Mouse (Mus musculus) left cerebral cortex, postnatal 14 days (tissue): ENCODE measurements at regions not wholly inside any gene's neighbourhood (a gene's known extent, or its start where the extent isn't known, plus 50 kb on each side); places are given as distances from the start of the nearest gene placed in this dataset.
"Not testable (repeated sequence)": the region's sequence is repeated elsewhere in the genome, so short reads cannot be mapped to it uniquely, and the experiment has no call there.

Experiments
- DNase-seq, 2 experiments: peaks; one replicate each; pipeline ENCODE4 v3.0.0; 2021 to 2022; ENCODE audit warnings: low spot score in 2 of 2, mixed read lengths in 1 of 2
- intact Hi-C: fragments of 180-260 bp; cut with DNase I; formaldehyde crosslinking; loops from one replicate; pipeline ENCODE4 v1.15.1; 2025

DNA sequence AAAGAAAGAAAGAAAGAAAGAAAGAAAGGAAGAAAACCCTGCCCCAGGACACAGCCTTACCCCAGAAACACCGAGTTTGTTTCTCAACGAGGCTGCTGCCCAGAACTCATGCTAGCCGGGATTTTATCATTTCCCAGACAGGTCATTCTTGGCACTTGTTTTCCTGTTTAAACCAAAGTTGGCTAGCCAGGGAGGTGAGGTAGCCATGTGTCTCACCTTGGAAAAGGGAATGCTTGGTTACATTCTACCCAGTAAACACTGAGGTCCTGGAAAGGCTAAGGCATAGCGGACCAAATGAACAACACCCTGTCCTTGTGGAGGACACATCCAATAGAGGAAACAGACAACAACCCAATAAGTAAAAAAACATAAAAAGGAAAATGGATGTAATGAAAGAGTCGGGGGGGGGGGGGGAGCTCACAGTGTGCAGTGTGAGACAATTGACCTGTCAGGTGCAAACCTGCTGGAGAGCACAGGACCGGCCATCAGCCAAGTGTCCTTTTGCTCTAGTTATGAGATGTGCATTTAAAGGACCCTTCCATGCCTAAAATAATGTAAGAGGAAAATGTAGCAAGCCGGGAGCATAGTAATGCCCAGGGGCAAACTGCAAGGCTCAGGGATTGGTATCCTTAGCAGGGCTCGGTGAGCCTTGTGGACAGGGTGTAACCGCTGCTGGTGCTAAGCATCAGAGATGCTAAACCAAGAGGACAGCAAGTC lies 78.2 kb upstream of the Fzd7 start:
- intact Hi-C loops, result no loop called here
- DNase-seq, result no peak

GRCm38 (mm10) chr1:59405370-59405769 lies 76.9 kb upstream of the Fzd7 start:
- DNase-seq, result no peak

DNA sequence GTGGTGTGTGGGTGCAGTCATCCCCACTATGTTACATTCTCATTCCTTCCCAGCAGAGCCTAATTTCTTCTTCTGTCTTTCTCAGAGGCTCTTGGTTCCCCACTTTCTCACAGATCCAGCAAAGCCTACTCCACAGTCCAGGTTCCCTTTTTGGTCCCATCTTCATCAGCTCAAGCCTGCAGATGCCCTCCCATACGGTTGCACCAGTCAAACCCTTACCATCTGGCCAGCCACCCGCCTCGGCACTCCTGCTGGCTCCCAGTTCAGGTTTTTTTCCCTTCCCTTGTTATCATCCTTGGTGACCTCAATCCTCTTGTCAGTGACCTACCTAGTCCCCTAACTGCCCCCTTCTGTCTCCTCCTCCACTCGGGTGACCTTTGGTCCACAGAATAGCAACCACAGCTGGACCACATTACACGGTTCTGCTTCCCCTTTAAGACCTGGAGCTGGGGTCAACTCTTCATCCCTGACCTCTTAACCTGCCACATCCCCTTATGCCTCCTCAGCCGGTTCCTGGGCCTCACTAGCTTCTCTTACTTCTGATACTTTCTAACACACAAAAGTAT lies 75.4 kb upstream of the Fzd7 start:
- DNase-seq, result no peak
- intact Hi-C loops, result no loop called here

More at GRCm38 (mm10) chr1:59405370-59405769, 76.9 kb upstream of the Fzd7 start:
- intact Hi-C loops, result no loop called here

GRCm38 (mm10) chr1:59409585-59410160 lies 72.6 kb upstream of the Fzd7 start:
- intact Hi-C loops, result no loop called here

GRCm38 (mm10) chr1:59413264-59413663 lies 69.0 kb upstream of the Fzd7 start:
- DNase-seq, result no peak
- intact Hi-C loops, result no loop called here

More at GRCm38 (mm10) chr1:59409585-59410160, 72.6 kb upstream of the Fzd7 start:
- DNase-seq, result no peak

GRCm38 (mm10) chr1:59414401-59415210 lies 67.6 kb upstream of the Fzd7 start:
- intact Hi-C loops, result no loop called here

DNA sequence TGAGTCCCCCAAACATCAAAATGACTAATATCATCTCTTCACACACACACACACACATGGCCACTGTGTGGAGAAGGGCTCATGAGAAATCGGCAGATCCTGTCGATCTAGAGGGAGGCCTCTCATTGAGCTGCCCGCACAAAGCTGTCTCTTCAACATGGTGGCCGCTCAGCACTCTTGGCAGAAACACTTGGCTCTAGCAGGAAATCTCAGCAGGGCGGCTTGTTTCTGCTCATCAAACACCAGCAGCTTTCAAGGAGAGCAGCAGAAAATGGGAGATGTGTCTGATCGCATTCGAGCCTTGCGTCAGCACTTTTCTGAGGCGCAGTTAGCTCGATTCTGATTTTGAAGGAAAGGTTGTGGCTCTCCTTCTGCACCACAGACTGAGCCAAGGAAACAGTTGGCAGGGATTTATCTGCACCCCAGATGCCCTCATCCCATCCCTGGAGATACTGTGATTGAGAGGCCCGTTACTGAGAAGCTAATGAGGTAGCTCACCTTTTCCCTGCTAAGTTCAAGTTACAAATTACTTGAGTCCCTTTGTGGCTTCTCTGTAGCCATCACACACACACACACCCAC lies 66.4 kb upstream of the Fzd7 start:
- peak in 1 of 2 experiments; percentile 17 for DNase-seq
- intact Hi-C loops, result no loop called here

More at GRCm38 (mm10) chr1:59414401-59415210, 67.6 kb upstream of the Fzd7 start:
- DNase-seq, result no peak

DNA sequence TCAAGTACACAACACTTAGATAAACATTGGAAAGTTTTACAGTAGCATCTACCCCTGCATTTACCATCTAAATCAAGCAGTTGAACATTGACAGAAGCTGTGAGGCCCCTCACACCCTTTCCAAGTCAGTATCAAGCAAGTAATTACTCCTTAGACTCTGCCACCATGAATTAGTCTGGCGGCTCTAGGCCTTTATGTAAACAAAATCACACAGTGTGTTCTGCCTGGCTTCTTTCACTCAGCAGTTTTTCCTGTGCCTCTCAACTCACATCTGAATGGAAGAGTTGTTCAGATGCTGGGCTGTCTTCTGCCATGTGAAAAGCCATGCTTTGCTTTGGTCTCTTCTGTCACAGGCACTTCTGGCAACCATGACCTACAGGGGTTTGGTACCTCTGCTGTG lies 64.9 kb upstream of the Fzd7 start:
- DNase-seq, result no peak
- intact Hi-C loops, result no loop called here

GRCm38 (mm10) chr1:59417962-59418361 lies 64.3 kb upstream of the Fzd7 start:
- intact Hi-C loops, result no loop called here
- no peak for DNase-seq

GRCm38 (mm10) chr1:59418748-59419147 lies 63.5 kb upstream of the Fzd7 start:
- no peak for DNase-seq
- intact Hi-C loops, result no loop called here

DNA sequence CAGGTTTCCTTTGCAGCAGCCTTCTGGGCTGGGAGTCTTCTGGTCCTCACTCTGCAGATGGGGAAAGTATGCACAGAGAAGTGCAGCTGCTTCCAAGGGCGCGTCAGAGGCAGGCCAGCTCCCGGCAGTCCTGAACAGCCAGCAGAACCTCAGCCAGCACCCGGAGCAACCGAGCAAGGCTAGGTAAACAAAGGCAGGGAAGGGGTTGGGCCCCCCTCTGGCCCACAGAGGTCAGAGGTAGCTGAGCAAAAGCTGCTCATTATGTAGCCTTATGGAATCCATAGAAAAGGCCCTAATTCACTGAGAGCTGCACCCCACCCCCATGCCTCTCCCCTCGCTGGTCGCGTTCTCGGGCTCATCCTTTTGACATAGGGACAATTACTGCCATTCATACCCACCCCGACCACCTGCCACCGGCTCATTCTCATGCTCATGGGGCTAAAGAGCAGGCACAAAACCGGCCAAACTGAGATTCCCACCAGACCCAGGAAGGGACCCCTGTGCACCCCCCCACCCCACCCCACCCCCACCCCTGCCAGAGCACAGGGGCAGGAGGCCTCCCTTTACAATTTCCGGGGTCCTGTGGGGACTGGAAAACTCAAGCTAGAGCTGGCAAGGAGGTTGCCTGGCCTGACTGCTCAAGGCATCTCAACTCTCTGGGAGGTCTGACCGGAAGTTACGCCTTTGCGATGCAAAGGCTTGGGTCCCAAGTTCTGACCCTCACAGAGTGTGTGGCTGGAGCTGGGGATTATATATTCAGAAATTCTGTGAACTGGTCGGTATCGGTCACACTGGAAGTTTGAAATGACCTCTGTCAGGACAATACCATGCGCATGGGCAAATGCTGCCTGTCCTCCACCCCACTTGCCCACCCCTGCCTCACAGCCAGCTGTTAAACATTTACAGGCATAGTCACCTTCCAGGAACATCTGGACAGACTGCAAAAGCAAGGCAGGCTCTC lies 59.0 kb upstream of the Fzd7 start:
- peak in 1 of 2 experiments; percentile 13 for DNase-seq
- intact Hi-C loops, result no loop called here

DNA sequence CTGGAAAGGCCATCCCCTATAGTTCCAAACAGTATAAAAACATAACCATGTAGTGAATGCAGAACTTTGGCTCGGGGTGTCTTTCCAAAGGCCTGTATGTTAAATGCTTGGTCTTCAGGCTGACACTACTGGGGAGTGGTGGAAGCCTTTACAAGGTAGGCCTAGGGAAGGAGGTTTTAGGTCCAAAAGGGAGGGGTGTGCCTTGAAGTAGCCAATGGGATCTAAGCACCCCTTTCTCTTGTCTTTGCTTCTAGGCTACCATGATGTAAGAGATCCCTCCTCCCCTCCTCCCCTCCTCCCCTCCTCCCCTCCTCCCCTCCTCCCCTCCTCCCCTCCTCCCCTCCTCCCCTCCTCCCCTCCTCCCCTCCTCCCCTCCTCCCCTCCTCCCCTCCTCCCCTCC lies 56.5 kb upstream of the Fzd7 start:
- DNase-seq, intact Hi-C loops: not testable (repeated sequence)

- intact Hi-C loops, result no loop called here
- DNase-seq, result no peak
Measured at GRCm38 (mm10) chr1:59426346-59427203, 55.6 kb upstream of the Fzd7 start.

GRCm38 (mm10) chr1:59427204-59427557 lies 55.0 kb upstream of the Fzd7 start:
- DNase-seq, result no peak
- intact Hi-C loops, result no loop called here

DNA sequence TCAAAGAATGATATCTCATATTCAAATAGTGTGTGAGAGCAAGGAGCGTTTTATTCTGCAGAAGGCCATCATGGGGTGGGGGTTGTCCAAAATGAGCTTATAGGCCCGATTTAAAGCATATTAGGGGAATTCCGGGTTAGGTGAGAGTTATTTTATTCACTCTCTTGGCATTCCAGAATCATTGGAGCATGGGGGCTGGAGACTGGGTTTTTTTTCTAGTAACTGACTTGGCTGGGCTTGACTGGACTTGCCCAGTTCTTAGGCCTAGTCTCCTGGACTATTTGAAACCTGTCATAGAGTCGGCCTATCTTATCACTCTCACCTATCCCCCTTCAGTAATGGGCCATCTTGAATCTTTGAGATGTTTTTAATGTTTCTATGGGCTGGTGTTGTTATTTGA lies 52.9 kb upstream of the Fzd7 start:
- DNase-seq, result no peak
- intact Hi-C loops, result no loop called here

DNA sequence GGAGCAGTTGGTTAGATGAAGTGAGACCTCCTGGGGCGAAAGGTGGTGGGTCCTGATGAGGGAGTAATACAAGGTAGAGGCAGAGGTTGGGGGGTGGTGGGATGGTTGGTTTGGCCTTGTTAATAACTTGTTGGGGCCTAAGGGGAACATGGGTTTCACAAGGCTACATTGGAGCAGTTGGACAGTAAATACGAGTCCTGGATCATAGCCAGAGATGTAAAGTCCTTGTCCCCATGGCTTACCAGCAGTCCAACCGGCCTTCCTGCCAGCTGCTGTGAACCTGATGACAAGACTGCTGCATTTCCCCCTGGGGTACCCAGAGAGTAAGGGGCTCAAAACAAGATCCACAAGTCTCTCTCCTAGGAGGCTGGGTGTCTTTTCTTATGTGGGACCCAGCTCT lies 52.0 kb upstream of the Fzd7 start:
- intact Hi-C loops, result no loop called here
- DNase-seq, result no peak

DNA sequence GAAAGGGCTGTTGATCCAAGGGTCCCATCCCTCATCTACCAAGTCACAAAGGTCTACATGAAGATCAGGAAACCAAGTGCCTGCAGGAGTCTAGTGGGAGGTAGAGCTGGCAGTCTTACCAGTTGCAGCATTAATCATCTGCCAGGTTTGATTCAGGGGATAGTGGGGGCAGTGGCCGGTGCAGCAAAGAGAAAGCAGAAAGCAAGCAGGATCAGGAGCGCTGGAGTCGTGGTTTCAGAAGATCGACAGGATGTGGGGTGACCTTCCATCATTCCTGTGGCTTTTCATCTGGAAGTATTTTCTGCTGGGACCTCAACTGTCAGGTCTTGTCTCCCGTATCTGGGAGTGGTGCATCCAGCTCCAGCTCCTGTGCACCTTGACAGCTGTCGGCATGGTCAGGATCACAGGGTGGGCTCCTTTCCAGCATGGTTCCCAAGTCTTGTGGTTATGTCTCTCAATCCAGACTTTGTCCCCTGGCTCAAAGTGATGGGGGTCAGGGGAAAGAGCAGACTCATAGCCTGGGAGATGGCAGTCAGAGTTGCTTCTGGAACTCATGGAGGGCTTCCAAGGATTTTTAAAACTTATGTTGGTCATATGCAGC lies 51.2 kb upstream of the Fzd7 start:
- intact Hi-C loops, result no loop called here
- no peak for DNase-seq
